Mouse (Mus musculus) fibroblast of lung, adult 2 months (primary cell): ENCODE results near the gene Tmc3.

Experiments
- DNase-seq: peaks from one replicate; pipeline ENCODE4 v3.0.0-alpha.2; 2011; ENCODE audit warnings: low read depth

The Tmc3 gene

GRCm38 (mm10) chr7:83598997-83599912, 14.5 kb downstream of the Tmc3 start:
- no peak for DNase-seq

GRCm38 (mm10) chr7:83599913-83600286, 15.2 kb downstream of the Tmc3 start:
- DNase-seq = no peak

- DNase-seq = no peak
Observed at GRCm38 (mm10) chr7:83604180-83604944, 19.6 kb downstream of the Tmc3 start.

- DNase-seq = no peak
Observed at GRCm38 (mm10) chr7:83606796-83607195, 22.1 kb downstream of the Tmc3 start.

GRCm38 (mm10) chr7:83609891-83610290, 25.2 kb downstream of the Tmc3 start:
- no peak for DNase-seq

GRCm38 (mm10) chr7:83611886-83612285, 27.2 kb downstream of the Tmc3 start:
- no peak for DNase-seq

GRCm38 (mm10) chr7:83615272-83615671, 30.5 kb downstream of the Tmc3 start:
- DNase-seq = no peak

- DNase-seq = no peak
Observed at GRCm38 (mm10) chr7:83615815-83616214, 31.1 kb downstream of the Tmc3 start.

GRCm38 (mm10) chr7:83616268-83616667, 31.5 kb downstream of the Tmc3 start:
- DNase-seq = no peak

GRCm38 (mm10) chr7:83618709-83619108, 34.0 kb downstream of the Tmc3 start:
- no peak for DNase-seq

GRCm38 (mm10) chr7:83622582-83622981, 37.9 kb downstream of the Tmc3 start:
- DNase-seq = no peak

- DNase-seq = no peak
Observed at GRCm38 (mm10) chr7:83624065-83624464, 39.3 kb downstream of the Tmc3 start.

- DNase-seq = no peak
Observed at GRCm38 (mm10) chr7:83626557-83627257, 42.0 kb downstream of the Tmc3 start.

- DNase-seq = no peak
Observed at GRCm38 (mm10) chr7:83627369-83627768, 42.6 kb downstream of the Tmc3 start.

GRCm38 (mm10) chr7:83631073-83631827, 46.5 kb downstream of the Tmc3 start:
- no peak for DNase-seq

GRCm38 (mm10) chr7:83631828-83632681, 47.3 kb downstream of the Tmc3 start, which contains the start of gene Stard5:
Gene Stard5, plus strand, starts transcription at chr7:83631959.
- DNase-seq = peak; percentile 94

GRCm38 (mm10) chr7:83632682-83633120, 48.0 kb downstream of the Tmc3 start:
- no peak for DNase-seq

- no peak for DNase-seq
Observed at GRCm38 (mm10) chr7:83633856-83634255, 49.1 kb downstream of the Tmc3 start.

- no peak for DNase-seq
Observed at GRCm38 (mm10) chr7:83635726-83636125, 51.0 kb downstream of the Tmc3 start.

GRCm38 (mm10) chr7:83636425-83636824, 51.7 kb downstream of the Tmc3 start:
- no peak for DNase-seq
